Mouse (Mus musculus) CD8-positive naive resting alpha-beta T cell, adult 2 months (primary cell): Measurements from ENCODE around the gene Ublcp1.
A peak's percentile ranks its signal among the peaks of the same experiment; 100 is the strongest.

ENCODE experiments used
- DNase-seq, 2 experiments: peaks; one replicate each; pipeline ENCODE4 v3.0.0; 2022; ENCODE audit warnings: low read depth in 2 of 2, low spot score in 2 of 2

Gene Ublcp1

GRCm38 (mm10) chr11:44470432-44471336, at the start of gene Ublcp1:
Gene Ublcp1, minus strand, starts transcription at chr11:44470498.
- peak; percentile 82 to 89 for DNase-seq

- peak; percentile 14 to 35 for DNase-seq
Observed at GRCm38 (mm10) chr11:44519096-44519949, 49.0 kb upstream of the Ublcp1 start.

GRCm38 (mm10) chr11:44518281-44519095, 48.2 kb upstream of the Ublcp1 start, which contains the start of gene Rnf145:
Gene Rnf145, plus strand, starts transcription at chr11:44518964.
- peak; percentile 60 to 73 for DNase-seq

GRCm38 (mm10) chr11:44517561-44518280, 47.4 kb upstream of the Ublcp1 start:
- no peak for DNase-seq

GRCm38 (mm10) chr11:44516362-44516761, 46.1 kb upstream of the Ublcp1 start:
- no peak for DNase-seq

- no peak for DNase-seq
Observed at GRCm38 (mm10) chr11:44514666-44515065, 44.4 kb upstream of the Ublcp1 start.

GRCm38 (mm10) chr11:44513026-44513422, 42.7 kb upstream of the Ublcp1 start:
- no peak for DNase-seq

- no peak for DNase-seq
Observed at GRCm38 (mm10) chr11:44512044-44513025, 42.0 kb upstream of the Ublcp1 start.

- DNase-seq, result no peak
Observed at GRCm38 (mm10) chr11:44510371-44510770, 40.1 kb upstream of the Ublcp1 start.

GRCm38 (mm10) chr11:44509906-44510305, 39.6 kb upstream of the Ublcp1 start:
- DNase-seq, result no peak

- DNase-seq, result no peak
Observed at GRCm38 (mm10) chr11:44508876-44509275, 38.6 kb upstream of the Ublcp1 start.

- no peak for DNase-seq
Observed at GRCm38 (mm10) chr11:44504761-44505160, 34.5 kb upstream of the Ublcp1 start.

GRCm38 (mm10) chr11:44504146-44504545, 33.8 kb upstream of the Ublcp1 start:
- DNase-seq, result no peak

GRCm38 (mm10) chr11:44502931-44503330, 32.6 kb upstream of the Ublcp1 start:
- no peak for DNase-seq

GRCm38 (mm10) chr11:44501477-44501876, 31.2 kb upstream of the Ublcp1 start:
- no peak for DNase-seq

- DNase-seq, result peak; percentile 7 to 21
Observed at GRCm38 (mm10) chr11:44500966-44501365, 30.7 kb upstream of the Ublcp1 start.

- DNase-seq, result no peak
Observed at GRCm38 (mm10) chr11:44498412-44499272, 28.3 kb upstream of the Ublcp1 start.

GRCm38 (mm10) chr11:44496217-44496616, 25.9 kb upstream of the Ublcp1 start:
- peak; percentile 30 to 42 for DNase-seq
